Mouse (Mus musculus): Measurements from ENCODE around the gene Dmgdh.

- TF ChIP-seq TAL1 (IDR thresholded peaks at IDR 0.05; ENCODE audit: low read length) (no peak), GATA1 (IDR thresholded peaks at IDR 0.05; ENCODE audit: low read length) (no peak)
Measured at GRCm38 (mm10) chr13:93761831-93762230, 87.6 kb downstream of the Dmgdh start.
